Mouse (Mus musculus): Measurements from ENCODE around the gene Adamtsl1.

Adamtsl1 gene

GRCm38 (mm10) chr4:86408421-86408820, 894.4 kb downstream of the Adamtsl1 start:
- no peak for DNase-seq (ENCODE audit: low spot score)

- DNase-seq (ENCODE audit: low spot score), result no peak
Observed at GRCm38 (mm10) chr4:86410946-86411345, 897.0 kb downstream of the Adamtsl1 start.

- DNase-seq (ENCODE audit: low spot score), result no peak
Observed at GRCm38 (mm10) chr4:86413388-86413787, 899.4 kb downstream of the Adamtsl1 start.

- no peak for DNase-seq (ENCODE audit: low spot score)
Observed at GRCm38 (mm10) chr4:86416401-86417025, 902.5 kb downstream of the Adamtsl1 start.

GRCm38 (mm10) chr4:86422586-86422985, 908.6 kb downstream of the Adamtsl1 start:
- DNase-seq (ENCODE audit: low spot score), result no peak

- no peak for DNase-seq (ENCODE audit: low spot score)
Observed at GRCm38 (mm10) chr4:86425581-86425980, 911.6 kb downstream of the Adamtsl1 start.

GRCm38 (mm10) chr4:86426549-86426948, 912.6 kb downstream of the Adamtsl1 start:
- DNase-seq (ENCODE audit: low spot score), result no peak

- DNase-seq (ENCODE audit: low spot score), result no peak
Observed at GRCm38 (mm10) chr4:86427312-86427711, 913.3 kb downstream of the Adamtsl1 start.

GRCm38 (mm10) chr4:86428091-86428745, 914.2 kb downstream of the Adamtsl1 start:
- no peak for DNase-seq (ENCODE audit: low spot score)

GRCm38 (mm10) chr4:86435631-86436030, 921.7 kb downstream of the Adamtsl1 start:
- DNase-seq (ENCODE audit: low spot score), result no peak

GRCm38 (mm10) chr4:86436336-86436735, 922.4 kb downstream of the Adamtsl1 start:
- no peak for DNase-seq (ENCODE audit: low spot score)

- no peak for DNase-seq (ENCODE audit: low spot score)
Observed at GRCm38 (mm10) chr4:86450468-86450867, 936.5 kb downstream of the Adamtsl1 start.

- DNase-seq (ENCODE audit: low spot score), result no peak
Observed at GRCm38 (mm10) chr4:86464808-86465207, 950.8 kb downstream of the Adamtsl1 start.

Data from c-Kit-positive CD71-positive TER-119-positive erythroid progenitor cells, embryonic 14.5 days (primary cell).